Mouse (Mus musculus) layer of hippocampus, postnatal 14 days (tissue): ENCODE results near the gene Prpf40b. TPM values are rescaled to one million over a fixed set of nuclear protein-coding genes. Genes with fewer than 3 reads are reported as not detected.
A peak's percentile ranks its signal among the peaks of the same experiment; 100 is the strongest.

Source experiments
- DNase-seq, 2 experiments: peaks; one replicate each; pipeline ENCODE4 v3.0.0; 2021 to 2022; ENCODE audit warnings: low spot score in 2 of 2, mixed read lengths in 1 of 2
- total RNA-seq, 2 experiments: library from RNA; stranded (reverse); gene quantifications; 2 replicates each; pipeline ENCODE4 v1.2.3; 2021

Prpf40b gene
- total RNA-seq, 2 experiments from 2014 or later, result 92.8 to 103 TPM

DNA sequence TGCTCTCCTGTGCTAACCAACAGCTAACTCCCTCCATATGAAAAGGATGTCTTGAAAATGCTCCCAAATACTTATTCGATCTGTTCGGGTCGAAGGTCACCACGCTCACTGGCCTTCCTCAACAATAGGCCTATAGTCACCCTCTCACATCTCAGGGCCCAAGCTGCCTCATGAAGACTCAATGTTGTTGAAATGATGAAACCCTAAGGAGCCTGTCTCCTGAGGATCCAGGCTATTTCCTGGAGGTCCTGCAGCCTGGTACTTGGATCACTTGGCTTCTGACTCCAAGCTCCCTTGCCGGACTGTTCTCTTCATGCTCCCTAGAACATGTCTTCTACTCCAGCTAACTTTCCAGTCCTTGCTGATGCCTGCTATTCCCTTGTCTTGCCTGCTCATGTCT is 36.5 kb downstream of the Prpf40b start:
- DNase-seq, result no peak

DNA sequence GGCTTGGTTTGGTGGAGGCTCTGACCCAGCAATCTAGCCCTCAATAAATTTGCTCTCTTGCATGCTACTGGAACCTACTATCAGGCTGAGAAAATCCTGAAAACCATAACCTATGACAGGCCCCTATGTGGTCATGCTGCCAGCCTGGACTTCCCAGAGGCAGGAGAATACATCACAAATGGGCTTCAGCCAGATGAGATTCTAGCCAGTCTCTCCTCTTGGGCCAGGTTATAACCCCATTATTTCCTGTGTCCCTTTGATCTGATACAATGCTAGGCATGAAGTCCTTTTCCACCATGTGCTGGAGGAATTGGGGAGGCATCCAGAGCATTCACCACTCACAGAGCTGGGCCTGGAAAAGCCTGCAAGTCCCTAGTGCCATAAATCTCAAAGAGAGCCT is 37.2 kb downstream of the Prpf40b start:
- no peak for DNase-seq

DNA sequence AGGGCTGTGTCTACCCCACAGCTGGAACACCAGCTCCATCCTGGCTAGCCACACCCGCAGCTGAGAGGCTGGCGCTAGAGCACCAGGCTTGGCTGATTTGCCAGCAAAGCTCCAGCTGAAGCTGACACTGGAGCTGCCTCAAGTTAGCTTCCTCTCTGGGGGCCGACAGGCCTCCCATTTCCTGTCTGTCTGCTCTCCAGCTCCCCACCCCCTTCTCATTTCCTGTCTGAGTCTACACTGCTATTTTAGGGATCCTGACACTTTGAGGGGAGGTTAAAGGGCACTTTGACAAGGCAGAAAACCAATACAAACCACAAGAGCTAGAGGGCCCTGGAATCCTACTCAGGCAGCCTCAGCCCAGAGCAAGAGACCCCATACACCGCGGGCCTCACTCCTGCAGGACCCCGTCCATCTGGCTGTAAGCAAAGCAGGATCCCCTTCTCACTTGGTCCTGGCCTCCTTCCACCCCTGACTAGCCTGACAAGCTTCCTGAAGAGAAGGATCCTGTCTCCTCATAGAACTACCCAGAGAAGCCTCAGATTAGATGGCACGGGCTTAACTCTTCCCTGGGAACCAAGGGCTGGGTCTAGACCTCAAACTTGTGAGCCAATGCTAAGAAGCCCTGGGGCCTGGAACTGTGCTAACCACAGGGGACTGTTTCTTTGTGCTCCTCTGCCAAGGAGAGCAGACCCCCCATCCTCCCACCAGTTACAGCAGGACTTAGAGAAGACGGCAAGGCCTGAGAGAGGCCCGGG is 38.2 kb downstream of the Prpf40b start:
- peak in 1 of 2 experiments; percentile 60 for DNase-seq

DNA sequence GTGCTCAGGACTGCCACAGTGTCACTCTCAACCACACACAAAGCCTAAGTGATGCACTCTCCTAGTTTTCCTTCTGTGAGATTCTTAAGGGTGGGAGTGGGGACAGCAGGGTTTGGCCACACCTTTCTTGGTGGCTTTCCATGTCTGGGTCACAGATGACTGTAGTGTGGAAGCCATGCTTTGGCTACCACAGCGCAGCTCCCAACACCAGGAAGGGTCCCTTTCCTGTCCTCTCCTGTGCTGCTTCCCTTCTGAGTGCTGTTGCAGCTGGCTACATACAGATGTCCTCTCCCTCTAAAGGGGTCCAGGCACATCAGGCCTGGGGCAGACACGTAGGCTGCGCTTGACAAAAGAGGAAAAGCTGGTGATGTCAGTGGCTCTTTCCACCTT is 38.8 kb downstream of the Prpf40b start:
- no peak for DNase-seq

DNA sequence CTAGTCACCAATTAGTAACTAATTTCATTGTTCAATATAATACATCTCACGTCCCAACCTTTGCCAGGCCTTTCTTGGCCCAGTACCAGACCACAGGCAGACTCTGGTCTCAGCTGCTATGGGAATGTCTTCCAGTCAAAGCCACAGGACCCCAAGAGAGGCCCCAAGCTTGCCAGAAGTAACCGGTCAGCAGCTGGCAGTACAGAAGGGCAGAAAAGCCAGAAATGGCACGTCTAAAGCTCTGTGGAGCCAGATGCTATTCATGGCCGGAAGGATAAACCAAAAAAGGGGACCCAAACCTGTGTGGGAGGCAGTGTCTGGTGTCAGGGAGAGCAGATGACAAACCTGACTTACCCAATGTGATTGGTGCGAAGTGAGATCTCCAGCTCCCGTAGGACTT is 39.6 kb downstream of the Prpf40b start:
- no peak for DNase-seq

DNA sequence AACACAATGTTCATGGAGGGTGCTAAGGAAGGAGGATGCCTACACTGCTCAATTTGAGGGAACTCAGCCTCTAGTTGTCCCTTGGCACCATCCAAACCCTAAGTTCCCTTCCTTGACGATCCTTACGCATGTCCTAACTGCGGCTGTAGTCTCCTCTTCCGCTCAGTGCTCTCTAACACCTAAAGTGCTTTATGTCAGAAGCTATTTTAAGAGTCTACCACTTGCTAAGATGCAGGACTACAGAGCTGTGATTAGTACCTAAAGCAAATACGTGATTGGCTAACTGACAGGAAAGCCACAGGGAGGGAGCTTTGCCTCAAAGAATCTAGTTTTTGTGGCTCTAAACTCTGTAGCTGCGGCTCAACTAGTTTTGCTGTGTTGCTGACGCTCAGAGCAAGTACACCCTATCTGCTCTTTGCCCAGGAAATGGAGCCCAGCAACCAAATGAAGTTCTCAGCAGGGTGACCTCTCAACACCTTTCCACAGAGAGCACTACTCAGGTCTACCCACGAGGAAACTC is 41.0 kb downstream of the Prpf40b start:
- no peak for DNase-seq

DNA sequence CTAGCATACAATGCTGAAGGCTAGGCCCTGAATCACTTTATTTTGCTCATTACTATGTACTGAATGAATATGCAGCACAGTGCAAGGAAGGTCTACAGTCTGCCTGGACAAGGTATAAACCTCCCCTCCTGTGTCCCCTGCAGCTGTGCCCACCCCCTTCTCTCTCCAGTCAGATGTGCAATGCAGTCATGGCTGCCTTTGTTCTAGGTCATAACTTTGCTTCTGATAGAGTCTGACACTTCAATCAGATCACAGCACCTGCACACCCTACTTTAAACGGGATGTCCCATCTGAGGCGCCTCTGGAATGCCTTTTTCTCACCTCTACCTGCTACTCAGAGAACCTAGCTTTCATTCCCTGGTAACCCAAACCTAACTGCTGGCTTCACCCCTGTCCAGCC is 44.0 kb downstream of the Prpf40b start:
- DNase-seq, result no peak

DNA sequence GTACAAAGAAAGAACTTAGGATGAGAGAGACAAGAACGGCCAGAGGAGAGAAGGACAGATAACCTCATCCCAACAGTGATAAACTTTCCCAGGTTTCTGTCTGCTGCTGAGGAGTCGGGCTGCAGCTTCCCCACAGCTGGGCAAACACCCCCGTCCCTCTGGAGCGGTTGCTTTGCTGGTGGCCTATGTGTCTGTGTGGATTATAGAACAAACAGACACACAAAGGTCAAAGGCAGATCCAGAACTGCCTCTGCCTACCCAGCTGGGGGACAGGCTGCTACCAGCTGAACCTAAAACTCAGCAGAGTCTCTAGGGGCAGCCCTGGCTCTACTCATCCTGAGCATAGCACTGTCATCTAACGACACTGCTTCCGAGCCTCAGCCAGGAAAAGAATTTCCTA is 44.8 kb downstream of the Prpf40b start:
- DNase-seq, result no peak

DNA sequence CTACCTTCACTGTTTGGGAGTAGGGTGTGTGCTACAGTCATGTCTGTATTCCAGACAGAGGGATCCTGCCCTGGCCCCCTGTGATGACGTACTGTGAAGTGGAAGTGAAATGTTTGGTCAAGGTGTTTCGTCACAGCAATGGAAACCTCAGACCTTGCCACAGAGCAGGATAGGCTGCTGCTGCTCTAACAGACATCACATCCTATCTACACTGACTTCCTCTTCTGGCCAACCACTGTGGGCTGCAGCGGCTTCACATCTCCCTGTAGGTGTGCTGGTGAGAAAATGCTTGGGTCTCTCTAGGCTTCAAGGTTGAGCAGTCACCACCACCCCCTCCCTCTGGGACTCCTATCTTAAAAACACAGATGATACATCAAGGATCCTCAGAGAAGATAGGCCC is 46.2 kb downstream of the Prpf40b start:
- no peak for DNase-seq

DNA sequence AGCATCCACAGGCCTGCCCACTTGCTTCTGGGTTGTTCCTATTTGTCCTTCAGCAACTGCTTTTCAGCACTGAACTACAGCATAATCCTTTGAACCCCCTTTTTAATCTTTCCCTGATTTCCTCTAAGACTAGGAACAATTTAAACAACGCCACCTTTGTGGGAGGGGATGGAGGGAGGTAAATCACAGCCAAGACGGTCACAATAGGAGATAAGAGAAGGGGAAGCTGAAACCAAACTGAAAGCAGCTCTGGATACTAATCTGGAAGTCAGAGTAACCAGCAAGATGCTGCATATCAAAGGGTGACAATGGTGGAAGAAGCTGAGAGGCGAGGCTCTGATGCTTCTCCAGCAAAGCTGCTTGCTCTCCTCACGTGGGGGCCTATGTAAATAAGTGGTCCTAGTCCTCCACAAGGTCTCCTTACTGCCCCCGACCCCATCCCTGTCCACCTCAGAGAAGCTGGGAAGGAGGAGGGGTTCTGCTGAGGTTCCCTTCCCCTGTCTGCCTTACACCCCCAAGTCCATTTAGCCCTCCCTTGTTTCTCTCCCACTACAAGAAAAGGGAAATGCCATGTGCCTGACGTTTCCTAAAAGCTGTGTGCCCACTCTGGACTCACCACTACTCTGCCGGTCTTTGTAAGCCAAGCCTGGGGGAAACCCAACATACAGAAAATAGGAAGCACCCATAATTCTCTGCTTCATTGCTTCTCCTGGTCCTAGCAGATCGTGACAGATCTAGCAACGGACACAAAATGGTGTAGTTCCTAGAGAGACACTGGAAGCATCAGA is 47.5 kb downstream of the Prpf40b start:
- DNase-seq, result no peak

DNA sequence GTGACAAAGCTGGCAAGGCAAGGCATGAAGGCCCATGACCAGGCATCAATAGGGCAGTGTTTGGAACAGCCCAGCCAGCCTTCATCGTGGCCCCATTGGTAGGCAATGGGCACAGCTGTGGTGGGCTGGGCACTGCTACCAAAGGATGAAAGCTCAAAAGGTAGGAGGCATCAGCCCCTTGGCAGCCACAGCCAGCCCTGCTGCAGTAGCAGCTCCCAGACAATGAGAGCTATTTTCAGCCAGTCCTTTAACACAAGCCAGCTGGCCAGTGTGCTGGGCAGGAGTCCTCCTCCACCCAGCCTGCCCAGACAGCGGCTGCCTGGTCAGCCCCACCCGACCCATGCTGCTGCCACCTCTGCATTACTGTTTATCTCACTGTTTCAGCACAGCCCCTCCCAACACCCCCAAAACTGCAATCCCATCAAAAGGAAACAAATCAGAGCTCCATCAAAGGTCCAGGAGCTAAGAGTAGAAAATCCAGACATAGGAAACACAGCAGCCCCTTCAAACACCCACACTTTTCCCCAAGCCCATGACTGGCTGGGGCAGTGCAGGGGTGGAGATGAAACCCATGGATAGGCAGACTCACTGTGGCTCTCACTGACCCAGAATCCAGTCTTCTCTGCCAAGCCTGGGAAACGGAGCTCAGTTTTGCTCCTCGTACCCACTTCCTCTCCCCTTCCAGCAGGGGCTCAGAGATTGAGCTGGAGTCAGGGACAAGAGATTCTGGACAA is 48.7 kb downstream of the Prpf40b start:
- DNase-seq, result peak; percentile 57 to 68

DNA sequence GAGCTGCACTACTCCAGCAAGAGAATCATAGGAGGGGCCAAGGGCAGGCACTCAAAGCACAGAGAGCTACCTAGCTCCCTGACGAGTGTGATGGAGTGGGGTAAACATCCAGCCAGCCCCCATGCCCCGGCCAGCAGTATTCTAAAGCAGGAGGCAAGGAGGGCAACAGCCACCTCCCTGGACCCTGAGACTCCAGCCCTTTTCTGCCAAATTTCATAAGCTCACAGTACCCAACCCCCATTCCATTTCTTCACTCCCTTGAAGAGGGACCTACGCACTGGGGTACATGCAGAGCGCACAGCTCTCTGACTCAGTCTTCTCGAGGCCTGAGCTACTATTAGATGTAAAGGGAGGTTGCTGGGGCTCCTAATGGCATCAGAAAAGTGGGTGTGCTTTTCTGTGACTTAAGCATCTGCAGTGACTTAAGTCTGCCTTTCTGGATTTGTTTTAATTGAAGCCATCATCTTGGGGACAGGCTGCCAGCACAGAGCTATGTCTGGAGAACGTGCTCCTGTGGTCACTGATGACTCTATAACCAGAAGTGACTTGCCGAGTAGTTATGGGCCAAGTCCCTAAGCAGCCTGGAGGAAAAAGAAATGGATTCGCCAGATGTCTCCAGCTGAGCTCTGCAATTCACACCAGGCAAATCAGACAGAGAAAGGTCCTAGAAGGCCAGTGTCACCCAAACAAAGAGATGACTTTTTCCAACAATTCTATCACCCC is 49.4 kb downstream of the Prpf40b start:
- DNase-seq, result no peak

DNA sequence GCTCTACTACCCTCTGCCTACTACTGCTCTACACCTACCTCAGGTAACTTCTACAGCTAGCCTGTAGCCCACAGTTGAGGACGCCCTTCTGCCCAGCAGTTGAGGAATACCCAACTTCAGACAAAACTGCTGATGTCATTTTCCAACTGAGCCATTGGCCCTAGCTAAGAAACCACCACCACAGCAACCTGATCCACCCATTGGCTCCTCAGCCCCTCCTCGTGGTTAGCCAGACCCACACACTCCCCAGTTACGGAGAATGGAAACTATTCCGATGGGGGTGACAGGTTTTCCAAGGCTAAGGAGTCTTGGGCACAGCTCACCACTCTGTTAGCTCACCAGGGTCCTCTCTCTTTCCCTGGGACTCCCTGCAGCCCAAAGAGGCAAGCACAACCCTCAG is 50.1 kb downstream of the Prpf40b start:
- DNase-seq, result no peak

DNA sequence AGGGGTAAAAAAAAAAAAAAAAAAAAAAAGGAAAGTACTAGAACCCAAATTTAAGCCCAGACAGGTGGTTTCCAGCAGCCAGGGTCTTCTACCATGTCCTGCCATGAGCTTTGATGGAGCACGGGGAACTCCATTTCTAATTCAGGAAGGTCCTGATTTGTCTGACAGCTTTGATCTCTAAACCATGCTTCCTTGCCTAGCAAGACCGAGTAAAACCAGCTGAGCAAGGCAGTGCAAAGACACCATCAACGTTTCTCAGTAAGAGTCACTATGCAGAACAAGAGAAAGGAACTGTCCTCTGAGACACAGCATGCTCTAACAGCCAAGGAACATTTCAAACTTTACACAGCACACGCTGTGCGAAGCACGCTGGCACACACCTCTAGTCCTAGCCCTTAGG is 56.7 kb downstream of the Prpf40b start:
- no peak for DNase-seq

DNA sequence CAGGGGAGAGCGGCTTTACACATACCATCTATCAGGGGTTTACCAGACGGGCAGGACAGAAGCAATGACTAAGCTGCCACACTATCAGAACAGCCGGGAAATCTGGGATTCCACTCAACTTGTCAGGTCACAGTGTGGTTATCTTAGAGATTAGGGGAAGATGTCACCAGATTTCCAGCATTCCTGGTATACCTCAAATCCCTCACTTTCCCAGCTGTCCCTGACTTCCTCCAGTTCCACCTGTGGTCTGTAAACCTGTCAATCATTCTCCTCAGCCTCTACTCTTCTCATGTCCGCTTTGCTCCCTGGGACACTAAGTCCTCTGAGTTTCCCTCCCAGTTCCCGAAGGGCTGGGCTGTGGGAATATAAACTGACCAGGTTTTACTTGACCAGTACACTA is 57.4 kb downstream of the Prpf40b start:
- no peak for DNase-seq

DNA sequence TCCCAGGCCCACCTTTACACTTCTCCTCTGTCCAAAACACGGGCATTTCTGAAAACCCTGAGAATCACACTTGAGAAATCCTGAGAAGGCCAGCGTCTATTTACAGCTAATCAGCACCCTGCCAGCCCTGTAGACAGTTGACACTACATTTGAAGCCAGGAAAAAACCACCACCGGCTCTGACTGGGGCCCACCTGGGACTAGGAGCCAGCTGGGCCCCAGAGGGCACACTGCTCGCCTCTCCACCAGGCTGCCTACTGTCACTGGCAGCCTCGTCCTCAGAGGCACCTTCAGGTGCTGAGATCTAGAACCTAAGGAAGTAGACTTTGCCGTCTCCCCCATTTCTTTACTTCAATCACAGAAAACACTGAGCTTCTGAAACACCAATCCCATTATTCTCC is 60.8 kb downstream of the Prpf40b start:
- no peak for DNase-seq

DNA sequence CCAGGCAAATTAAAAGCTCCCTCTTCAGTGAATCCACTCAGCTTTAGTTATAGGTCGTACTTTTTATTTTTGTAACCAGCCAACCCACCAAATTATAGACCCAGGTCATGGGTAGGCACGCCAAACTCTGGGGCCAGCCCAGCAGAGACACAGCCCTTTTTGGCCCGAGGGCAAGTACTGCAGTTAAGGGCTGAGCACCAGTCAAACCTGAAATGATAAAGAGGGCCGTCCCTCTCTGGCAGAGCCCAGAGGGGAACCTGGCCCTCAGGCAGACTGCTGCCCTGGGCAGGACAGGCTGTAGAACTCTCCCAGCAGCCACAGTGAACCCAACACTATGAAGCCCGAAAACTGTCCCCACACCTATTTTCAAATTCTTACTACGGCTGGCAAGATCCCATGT is 61.6 kb downstream of the Prpf40b start:
- DNase-seq, result no peak

DNA sequence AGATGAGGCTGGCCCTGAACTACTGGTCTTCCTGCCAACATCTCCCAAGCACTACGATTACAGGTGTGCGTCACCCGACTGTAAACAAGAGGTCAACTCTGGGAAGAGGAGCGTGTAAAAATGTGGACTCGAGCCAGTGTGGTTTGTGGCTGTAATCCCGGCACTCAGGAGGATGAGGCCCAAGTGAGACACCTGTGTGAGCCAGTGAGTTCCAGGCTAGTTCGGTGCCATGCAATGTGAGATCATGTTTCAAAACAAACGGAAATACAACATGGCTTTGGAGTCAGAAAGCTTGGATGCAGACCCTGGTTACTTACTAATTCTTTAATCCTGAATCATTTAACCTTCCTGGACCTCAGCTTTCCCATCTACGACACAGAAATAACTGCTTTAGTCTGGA is 64.1 kb downstream of the Prpf40b start:
- no peak for DNase-seq

DNA sequence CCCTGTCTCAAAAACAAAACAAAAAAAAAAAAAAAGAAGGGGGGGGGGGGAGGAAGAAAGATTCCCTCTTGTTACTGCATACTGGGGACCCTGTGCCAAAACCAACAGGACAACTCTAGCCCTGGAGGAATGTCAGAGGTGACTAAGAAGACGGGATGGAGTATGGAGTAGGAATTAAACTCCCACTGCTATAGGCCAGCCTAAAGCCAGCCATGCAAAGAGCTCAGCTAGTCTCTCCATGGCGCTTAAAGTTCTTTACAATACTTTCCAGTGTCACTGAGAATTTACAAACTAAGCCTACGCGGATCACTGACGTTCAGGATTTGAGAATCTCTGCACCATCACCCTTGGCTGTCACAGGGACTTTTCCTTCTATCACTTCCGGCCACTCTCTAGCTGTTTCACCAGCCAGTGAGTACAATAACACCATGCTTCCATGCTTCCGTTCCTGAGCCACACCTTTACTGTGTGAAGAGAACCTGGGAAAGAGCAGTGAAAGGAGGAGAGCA is 69.2 kb downstream of the Prpf40b start:
- DNase-seq, result no peak

DNA sequence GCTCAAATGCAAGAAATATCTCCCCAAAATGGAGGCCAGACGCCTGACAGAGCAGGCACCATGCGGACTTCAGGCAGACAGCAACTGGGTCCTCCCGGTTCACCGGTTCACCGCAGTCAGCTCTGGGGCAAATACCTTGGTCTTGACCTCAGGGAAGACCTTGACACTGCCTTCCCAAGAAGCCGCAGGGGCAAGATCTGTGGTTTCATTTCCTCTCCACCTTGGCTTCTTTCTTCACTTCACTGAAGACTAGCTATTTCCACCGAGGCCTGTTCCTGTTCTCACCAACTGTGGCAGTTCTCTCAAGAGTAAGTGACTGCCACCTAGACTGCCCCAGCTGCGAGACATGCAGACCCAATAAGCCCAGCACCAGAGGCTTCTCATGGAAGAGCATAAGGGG is 70.0 kb downstream of the Prpf40b start:
- no peak for DNase-seq
